Mouse (Mus musculus): ENCODE data around the gene Gatm. TPM values are rescaled to one million over a fixed set of nuclear protein-coding genes. Genes with fewer than 3 reads are reported as not detected.

Gatm gene
- polyA plus RNA-seq, 1 experiment from 2014 or later: 19.0 TPM

DNA sequence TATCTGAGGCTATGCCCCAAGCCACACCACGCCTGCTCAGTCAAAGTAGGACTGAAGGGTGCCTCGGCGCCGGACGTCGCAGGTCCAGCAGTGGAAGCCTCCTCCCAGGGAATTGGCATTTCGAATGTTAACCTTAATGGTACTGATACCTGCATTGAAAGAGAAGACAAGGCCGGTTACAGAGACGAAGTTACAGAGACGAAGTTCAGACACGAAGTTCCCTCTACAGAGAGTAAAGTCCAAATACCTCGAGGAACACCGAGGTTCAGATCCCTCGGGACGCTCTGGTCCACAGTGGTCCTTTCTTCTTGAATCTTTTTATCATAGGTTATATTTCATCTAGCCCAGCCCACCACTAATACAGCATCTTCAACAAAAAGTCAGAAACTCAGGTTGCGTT lies 15.6 kb downstream of the Gatm start:
- Histone ChIP-seq H3K4me1 (no peaks in the 10 kb centered on the region), H3K4me3 (no peak overlapping the region), H3K27me3 (ENCODE audit: poor library complexity, severe bottlenecking) (no peaks in the 10 kb centered on the region), H3K9me3 (no peaks in the 10 kb centered on the region), H3K36me3 (replicated peaks) (no peaks in the 10 kb centered on the region), H3K27ac (no peak overlapping the region)
- WGBS: 96% methylated on average over 16 of the region's 16 CpGs
- no peak for DNase-seq (ENCODE audit: extremely low spot score, low spot score)

DNA sequence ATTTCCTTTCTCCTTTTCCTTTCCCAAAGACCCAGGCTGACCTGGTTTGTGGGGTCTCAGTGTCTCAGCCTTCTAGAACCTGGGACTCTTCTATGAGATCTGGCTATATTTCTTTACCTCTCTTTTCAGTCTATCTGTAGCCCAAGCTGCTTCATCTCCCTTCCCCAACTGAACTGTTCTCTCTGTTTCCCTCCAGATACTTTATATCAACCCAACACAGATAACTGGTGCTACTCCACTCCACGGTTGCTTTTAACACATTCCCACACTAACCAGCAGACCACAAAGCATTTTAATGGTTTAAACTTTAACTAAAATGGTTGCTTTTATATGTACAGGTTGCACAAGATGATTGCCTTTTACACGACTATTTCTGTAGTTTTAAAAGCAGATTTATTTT lies 19.9 kb downstream of the Gatm start:
- H3K4me3 ChIP-seq: no peak overlapping the region
- no peaks in the 10 kb centered on the region for H3K9me3 ChIP-seq
- H3K4me1 ChIP-seq: no peaks in the 10 kb centered on the region
- 73% methylated on average over 2 of the region's 2 CpGs for WGBS
- H3K27me3 ChIP-seq (ENCODE audit: poor library complexity, severe bottlenecking): no peaks in the 10 kb centered on the region
- no peak for DNase-seq (ENCODE audit: extremely low spot score, low spot score)
- H3K27ac ChIP-seq: no peak overlapping the region
- H3K36me3 ChIP-seq (replicated peaks): no peaks in the 10 kb centered on the region

DNA sequence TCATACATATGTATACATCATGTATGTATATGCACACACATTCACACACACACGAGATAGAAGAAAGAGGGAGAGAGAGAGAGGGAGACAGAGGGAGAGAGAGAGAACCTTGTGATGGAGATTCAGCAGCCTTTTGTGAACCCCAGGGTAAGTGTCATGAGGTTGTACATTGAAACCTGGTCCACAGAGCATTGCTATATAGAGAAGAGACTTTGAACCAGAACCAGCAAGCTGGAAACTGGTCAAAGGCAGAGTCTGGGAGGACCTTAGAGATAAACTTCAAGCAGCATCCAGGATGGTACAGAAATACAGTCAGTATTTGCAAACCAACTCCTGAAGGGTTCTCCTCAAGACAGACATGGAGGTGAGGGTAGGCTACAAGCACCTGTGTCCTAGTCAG lies 20.8 kb downstream of the Gatm start:
- no peaks in the 10 kb centered on the region for H3K27me3 ChIP-seq (ENCODE audit: poor library complexity, severe bottlenecking)
- H3K4me1 ChIP-seq: no peaks in the 10 kb centered on the region
- DNase-seq (ENCODE audit: extremely low spot score, low spot score): no peak
- no peak overlapping the region for H3K27ac ChIP-seq
- no peaks in the 10 kb centered on the region for H3K36me3 ChIP-seq (replicated peaks)
- 80% methylated on average over 1 of the region's 1 CpGs for whole genome bisulfite sequencing
- H3K9me3 ChIP-seq: no peaks in the 10 kb centered on the region
- H3K4me3 ChIP-seq: no peak overlapping the region

DNA sequence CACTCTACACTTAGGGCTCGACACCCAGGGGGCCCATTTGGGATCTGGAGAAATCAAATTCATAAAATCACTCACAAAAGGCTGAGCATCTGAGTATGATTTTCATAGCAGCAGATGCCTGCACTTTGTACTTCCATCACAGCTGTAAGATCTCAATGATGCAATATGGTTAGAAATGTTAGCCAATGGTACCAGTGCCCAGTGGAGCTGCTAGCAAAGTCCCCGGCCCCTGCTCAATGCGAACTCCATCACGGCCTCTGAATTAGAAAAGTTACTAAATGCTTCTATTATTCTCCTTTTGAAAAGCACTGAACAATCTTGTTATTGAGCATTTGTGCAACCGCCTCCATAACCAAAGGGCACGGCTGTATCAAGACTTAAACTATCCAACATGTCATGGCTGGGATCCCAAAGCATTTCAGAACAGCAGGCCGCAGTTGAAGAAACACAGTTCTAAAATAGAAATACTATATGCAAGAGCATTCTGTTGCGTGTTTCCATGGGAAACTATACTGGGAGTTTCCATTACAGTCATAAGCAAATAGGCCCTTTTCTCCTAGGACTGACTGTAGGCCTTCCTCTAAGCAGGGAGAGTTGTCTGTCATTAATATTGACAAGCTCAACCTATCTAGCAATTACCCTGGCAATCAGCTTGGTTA lies 23.1 kb downstream of the Gatm start:
- no peaks in the 10 kb centered on the region for H3K27me3 ChIP-seq (ENCODE audit: poor library complexity, severe bottlenecking)
- no peak for DNase-seq (ENCODE audit: extremely low spot score, low spot score)
- H3K9me3 ChIP-seq: no peaks in the 10 kb centered on the region
- no peak overlapping the region for H3K4me3 ChIP-seq
- 88% methylated on average over 8 of the region's 8 CpGs for WGBS
- H3K27ac ChIP-seq: no peak overlapping the region
- no peaks in the 10 kb centered on the region for H3K4me1 ChIP-seq
- no peaks in the 10 kb centered on the region for H3K36me3 ChIP-seq (replicated peaks)

DNA sequence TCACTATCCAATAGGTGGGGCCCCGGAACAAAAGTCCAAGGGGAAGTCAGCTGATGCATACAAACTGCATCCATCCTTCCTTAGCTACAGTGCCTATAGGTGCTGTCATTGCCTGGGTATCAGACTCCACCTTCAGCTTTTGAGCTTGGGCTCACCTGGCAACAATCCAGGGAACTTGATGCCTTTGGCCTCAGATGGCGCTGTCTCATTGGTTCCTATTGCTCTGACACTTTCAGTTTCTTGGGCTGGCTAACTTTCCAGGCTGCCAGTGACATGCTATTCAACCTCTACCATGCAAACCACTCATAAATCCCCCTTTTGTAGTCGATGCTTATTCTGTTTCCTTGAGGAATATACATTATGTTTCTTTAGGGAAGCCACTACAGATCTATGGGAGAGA lies 24.8 kb downstream of the Gatm start:
- H3K27me3 ChIP-seq (ENCODE audit: poor library complexity, severe bottlenecking): no peaks in the 10 kb centered on the region
- H3K36me3 ChIP-seq (replicated peaks): no peaks in the 10 kb centered on the region
- H3K4me3 ChIP-seq: no peak overlapping the region
- 66% methylated on average over 3 of the region's 3 CpGs for WGBS
- H3K9me3 ChIP-seq: no peaks in the 10 kb centered on the region
- no peaks in the 10 kb centered on the region for H3K4me1 ChIP-seq
- DNase-seq (ENCODE audit: extremely low spot score, low spot score): no peak
- H3K27ac ChIP-seq: no peak overlapping the region

DNA sequence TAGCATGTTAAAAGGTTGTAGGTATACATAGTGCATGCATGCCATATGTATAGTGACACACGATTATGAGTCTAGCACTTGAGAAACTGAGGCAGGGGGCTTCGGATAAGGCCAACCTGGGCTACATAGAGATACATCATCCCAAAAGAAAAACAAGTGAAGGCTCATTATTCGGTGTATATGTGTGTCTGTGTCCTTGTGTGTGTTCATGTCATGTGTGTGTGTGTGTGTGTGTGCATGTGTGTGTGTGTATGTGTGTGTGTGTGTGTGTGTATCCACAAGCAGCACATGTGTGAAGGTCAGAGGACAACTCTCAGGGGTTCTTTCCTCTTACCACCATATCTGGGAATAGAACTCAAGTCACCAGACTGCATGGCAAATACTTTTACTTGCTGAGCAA lies 28.8 kb downstream of the Gatm start:
- H3K27me3 ChIP-seq (ENCODE audit: poor library complexity, severe bottlenecking): no peaks in the 10 kb centered on the region
- no peak overlapping the region for H3K4me3 ChIP-seq
- 87% methylated on average over 3 of the region's 3 CpGs for WGBS
- no peaks in the 10 kb centered on the region for H3K4me1 ChIP-seq
- no peak for DNase-seq (ENCODE audit: extremely low spot score, low spot score)
- H3K36me3 ChIP-seq (replicated peaks): no peaks in the 10 kb centered on the region
- no peak overlapping the region for H3K27ac ChIP-seq
- no peaks in the 10 kb centered on the region for H3K9me3 ChIP-seq

DNA sequence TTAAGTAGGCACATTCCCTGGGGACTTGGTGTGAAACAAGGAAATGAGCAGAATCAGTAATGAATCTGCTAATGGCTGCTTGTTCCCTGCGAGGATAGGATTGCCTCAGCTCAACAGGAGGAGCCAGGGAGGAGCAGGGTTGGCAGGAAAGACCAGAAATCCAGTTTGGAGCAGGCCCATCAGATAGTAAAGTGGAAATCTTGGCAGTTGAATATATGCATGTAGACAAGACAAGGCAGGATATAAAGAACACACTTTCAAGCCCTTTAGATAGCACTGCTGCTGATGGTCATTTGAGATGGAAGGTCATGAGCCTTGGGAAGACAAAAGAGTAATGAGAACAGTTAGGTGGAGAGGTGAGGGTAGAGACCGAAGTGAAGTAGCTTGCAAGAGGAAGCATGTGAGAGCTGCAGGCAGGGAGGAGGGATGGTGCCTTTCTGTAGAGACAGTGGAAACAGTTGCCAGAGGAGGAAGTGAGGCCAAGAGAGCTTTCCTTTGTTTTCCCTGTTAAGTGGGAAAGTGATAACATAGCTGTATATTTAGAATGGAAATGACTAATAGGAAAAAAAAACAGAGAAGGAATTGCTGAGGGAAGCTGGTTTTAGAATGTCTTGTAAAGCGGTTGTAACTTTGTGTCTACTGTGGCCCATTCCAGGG lies 29.6 kb downstream of the Gatm start:
- Histone ChIP-seq H3K36me3 (replicated peaks) (no peaks in the 10 kb centered on the region), H3K9me3 (no peaks in the 10 kb centered on the region), H3K27ac (no peak overlapping the region), H3K27me3 (ENCODE audit: poor library complexity, severe bottlenecking) (no peaks in the 10 kb centered on the region), H3K4me1 (no peaks in the 10 kb centered on the region), H3K4me3 (no peak overlapping the region)
- 76% methylated on average over 3 of the region's 3 CpGs for WGBS
- DNase-seq (ENCODE audit: extremely low spot score, low spot score): no peak

DNA sequence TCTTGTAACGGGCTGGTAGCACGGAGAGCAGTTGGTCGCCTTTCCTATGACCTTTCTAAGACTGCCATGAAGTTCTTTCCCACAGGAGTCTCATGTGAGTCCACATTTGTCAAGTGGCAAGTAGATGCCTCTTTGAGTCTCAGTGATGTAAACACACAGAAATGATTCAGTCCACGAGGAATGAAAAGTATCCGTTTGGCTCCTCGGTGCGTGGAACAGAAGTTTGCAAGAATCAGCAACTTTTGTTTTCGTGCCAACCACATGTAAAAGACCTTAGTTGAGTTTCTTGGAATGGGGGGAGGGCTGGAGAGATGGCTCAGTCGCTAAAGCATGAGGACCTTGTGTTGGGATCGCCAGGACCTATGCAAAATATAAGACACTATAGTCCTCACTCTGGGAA lies 30.7 kb downstream of the Gatm start:
- DNase-seq (ENCODE audit: extremely low spot score, low spot score): no peak
- WGBS: 87% methylated on average over 10 of the region's 10 CpGs

DNA sequence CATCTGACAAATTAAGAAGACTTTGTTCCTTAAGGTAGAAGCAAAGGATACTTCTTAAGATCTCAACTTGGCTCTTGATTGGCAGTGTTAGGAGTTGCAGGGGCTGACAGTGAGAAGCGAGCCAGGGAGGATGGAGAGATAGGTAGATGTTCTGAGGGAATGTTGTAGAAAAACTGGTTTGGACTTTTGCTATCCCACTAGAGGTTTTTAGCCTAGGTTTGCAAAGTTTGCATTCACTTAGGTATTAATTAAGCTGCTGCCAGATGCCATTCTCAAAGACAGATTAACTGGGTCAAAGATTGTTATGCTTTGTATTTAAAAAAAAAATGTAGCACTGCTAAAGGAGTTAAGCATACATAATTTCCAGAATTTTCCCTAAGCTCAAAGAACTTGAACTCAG lies 33.8 kb downstream of the Gatm start:
- Histone ChIP-seq H3K4me3 (no peak overlapping the region), H3K27ac (no peak overlapping the region), H3K27me3 (ENCODE audit: poor library complexity, severe bottlenecking) (no peaks in the 10 kb centered on the region), H3K36me3 (replicated peaks) (no peaks in the 10 kb centered on the region), H3K4me1 (no peaks in the 10 kb centered on the region), H3K9me3 (no peaks in the 10 kb centered on the region)
- 85% methylated on average over 1 of the region's 1 CpGs for WGBS
- no peak for DNase-seq (ENCODE audit: extremely low spot score, low spot score)

More for the DNA sequence above, 30.7 kb downstream of the Gatm start:
- Histone ChIP-seq H3K4me1 (no peaks in the 10 kb centered on the region), H3K4me3 (no peak overlapping the region), H3K27me3 (ENCODE audit: poor library complexity, severe bottlenecking) (no peaks in the 10 kb centered on the region), H3K9me3 (no peaks in the 10 kb centered on the region), H3K27ac (no peak overlapping the region), H3K36me3 (replicated peaks) (no peaks in the 10 kb centered on the region)

DNA sequence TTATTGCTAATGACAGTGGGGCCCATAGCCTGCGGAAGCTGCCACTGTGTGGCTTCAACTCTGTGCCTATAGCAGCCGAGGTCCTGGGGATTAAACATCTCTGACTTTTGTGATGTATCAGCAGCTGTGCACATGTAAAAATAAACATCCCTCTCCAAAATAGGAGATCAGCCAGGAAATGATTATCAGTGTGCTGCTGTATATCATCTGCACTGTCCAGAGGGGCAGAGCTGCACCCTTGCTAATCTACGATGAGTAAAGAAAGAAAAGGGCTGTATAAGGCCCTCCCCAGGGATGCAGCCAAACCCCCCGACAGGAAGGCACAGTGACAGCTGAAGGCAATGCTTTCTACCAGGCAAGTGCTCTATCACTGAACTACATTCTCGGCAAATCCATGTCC lies 34.8 kb downstream of the Gatm start:
- 66% methylated on average over 5 of the region's 5 CpGs for WGBS
- no peaks in the 10 kb centered on the region for H3K36me3 ChIP-seq (replicated peaks)
- H3K4me1 ChIP-seq: no peaks in the 10 kb centered on the region
- H3K9me3 ChIP-seq: no peaks in the 10 kb centered on the region
- H3K27ac ChIP-seq: no peak overlapping the region
- no peak overlapping the region for H3K4me3 ChIP-seq
- no peaks in the 10 kb centered on the region for H3K27me3 ChIP-seq (ENCODE audit: poor library complexity, severe bottlenecking)
- no peak for DNase-seq (ENCODE audit: extremely low spot score, low spot score)

DNA sequence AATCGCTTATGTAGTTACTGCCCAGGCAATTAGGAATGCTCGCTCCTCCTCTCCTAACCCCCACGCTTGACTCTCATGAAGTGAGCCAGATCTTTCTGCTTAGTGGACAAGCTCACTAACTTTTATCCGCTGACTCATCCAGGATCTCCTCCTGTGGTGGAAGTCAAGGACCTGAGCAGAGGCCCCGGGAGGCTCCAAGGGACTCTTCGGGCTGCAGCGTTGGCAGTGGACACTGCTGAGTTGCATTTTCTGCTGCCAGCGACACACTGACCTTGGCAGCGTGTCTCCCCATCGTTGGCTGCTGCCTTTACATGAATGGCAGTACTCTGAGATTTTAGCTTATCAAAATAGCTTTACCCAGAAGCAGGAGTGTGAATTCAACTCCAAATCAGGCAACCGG lies 35.6 kb downstream of the Gatm start:
- Histone ChIP-seq H3K4me3 (no peak overlapping the region), H3K36me3 (replicated peaks) (no peaks in the 10 kb centered on the region), H3K4me1 (no peaks in the 10 kb centered on the region), H3K27me3 (ENCODE audit: poor library complexity, severe bottlenecking) (no peaks in the 10 kb centered on the region), H3K27ac (no peak overlapping the region), H3K9me3 (no peaks in the 10 kb centered on the region)
- 82% methylated on average over 11 of the region's 11 CpGs for WGBS
- DNase-seq (ENCODE audit: extremely low spot score, low spot score): no peak

DNA sequence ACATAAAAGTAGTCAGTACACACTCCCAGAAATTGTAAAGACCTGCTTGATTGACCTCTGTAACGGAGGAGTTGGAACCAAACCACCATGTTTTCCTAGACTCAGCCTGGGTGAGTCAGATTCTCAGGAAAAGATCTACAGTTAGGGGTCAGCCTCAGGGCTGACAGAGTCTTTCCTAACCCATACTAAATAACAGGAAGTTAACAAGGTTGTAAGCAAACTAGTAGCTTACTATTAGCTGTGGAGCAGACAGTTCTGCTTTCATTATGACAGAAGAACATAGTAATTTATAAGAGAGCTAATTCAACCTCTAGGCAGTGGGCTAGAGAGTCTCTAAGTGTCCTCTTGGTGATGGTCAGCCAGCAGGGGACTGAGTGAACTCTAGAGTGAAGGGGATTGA lies 38.7 kb downstream of the Gatm start:
- H3K4me1 ChIP-seq: no peaks in the 10 kb centered on the region
- no peak for DNase-seq (ENCODE audit: extremely low spot score, low spot score)
- 86% methylated on average over 1 of the region's 1 CpGs for WGBS
- no peaks in the 10 kb centered on the region for H3K27me3 ChIP-seq (ENCODE audit: poor library complexity, severe bottlenecking)
- H3K4me3 ChIP-seq: no peak overlapping the region
- H3K27ac ChIP-seq: no peak overlapping the region
- no peaks in the 10 kb centered on the region for H3K9me3 ChIP-seq
- no peaks in the 10 kb centered on the region for H3K36me3 ChIP-seq (replicated peaks)

DNA sequence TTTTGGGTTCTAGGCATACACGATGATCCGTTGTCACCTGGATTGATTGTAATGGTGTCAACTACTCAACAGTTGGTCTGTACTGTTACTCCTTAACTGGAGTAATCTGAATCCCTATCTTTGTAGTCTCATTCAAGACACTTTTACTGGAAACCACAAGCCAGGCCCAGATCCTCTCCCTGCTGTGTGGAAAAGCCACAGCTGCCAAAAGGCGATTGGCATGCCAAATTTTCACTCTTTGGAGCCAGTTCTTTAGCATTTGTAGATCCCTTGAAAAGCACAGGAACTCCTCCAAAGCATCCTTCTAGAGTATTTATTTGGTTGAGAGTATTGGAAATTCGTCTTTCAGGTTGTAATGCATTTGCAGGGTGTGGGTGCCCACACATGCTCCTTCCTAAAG lies 39.8 kb downstream of the Gatm start:
- no peak for DNase-seq (ENCODE audit: extremely low spot score, low spot score)
- Histone ChIP-seq H3K4me1 (no peaks in the 10 kb centered on the region), H3K9me3 (no peaks in the 10 kb centered on the region), H3K27ac (no peak overlapping the region), H3K36me3 (replicated peaks) (no peaks in the 10 kb centered on the region), H3K27me3 (ENCODE audit: poor library complexity, severe bottlenecking) (no peaks in the 10 kb centered on the region), H3K4me3 (no peak overlapping the region)
- 88% methylated on average over 4 of the region's 4 CpGs for WGBS

DNA sequence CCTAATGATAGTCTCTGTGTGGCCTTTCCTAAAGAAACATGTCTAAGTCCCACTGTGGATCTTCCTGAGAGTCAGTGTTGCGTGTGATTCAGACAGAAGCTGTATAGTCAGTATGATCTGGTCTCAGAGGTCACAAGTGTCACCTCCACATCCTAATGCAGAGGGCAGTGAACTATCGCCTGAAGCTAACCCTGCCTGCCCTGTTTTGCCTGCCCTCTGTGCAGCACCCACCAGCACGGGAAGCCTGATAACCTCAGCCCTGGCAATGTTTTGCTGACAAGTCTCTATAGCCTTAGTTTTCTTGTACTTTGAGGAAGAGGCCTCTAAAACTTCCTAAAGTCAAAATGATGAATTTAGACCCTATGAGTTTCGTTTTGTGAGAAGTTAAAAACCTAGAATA lies 40.7 kb downstream of the Gatm start:
- no peaks in the 10 kb centered on the region for H3K27me3 ChIP-seq (ENCODE audit: poor library complexity, severe bottlenecking)
- DNase-seq (ENCODE audit: extremely low spot score, low spot score): no peak
- WGBS: 77% methylated on average over 4 of the region's 4 CpGs
- H3K4me1 ChIP-seq: no peaks in the 10 kb centered on the region
- H3K9me3 ChIP-seq: no peaks in the 10 kb centered on the region
- H3K27ac ChIP-seq: no peak overlapping the region
- H3K36me3 ChIP-seq (replicated peaks): no peaks in the 10 kb centered on the region
- H3K4me3 ChIP-seq: no peak overlapping the region
